Mouse (Mus musculus): Measurements from ENCODE around the gene Calu. TPM values are rescaled to one million over a fixed set of nuclear protein-coding genes. Genes with fewer than 3 reads are reported as not detected.
A peak's percentile ranks its signal among the peaks of the same experiment; 100 is the strongest.

The Calu gene
- polyA plus RNA-seq, 1 experiment from 2014 or later, result 166 TPM

DNA sequence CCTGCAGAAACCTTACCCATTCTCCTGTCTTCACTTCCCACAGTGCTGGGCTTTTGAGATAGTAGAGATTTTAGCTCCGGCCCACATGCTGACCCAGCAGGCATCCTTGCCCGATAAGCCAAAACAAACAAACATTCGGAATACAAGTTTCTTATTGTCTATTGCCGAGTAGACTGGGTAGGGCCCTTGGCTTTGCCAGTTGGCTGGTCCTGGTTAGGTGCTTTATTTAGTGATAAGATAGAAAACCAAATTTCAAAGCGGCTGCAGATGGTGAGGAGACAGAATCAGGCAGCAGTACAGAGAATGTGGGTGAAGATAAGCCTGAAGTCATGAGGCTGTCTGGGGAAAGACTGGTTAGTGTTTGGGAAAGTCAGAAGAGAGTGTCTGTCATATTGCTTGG is 4.9 kb downstream of the Calu start:
- no peak for ATAC-seq
- Histone ChIP-seq H3K4me3 (ENCODE audit: low read length) (no peak overlapping the region), H3K4me1 (ENCODE audit: control insufficient read depth, insufficient read depth, low read depth, low read length) (peaks cover 6% of the 10 kb centered on the region), H3K27ac (ENCODE audit: low read depth, low read length) (no peak overlapping the region), H3K9me3 (ENCODE audit: control insufficient read depth, low read length) (no peaks in the 10 kb centered on the region), H3K4me2 (ENCODE audit: low read length) (no peak overlapping the region), H3K27me3 (replicated peaks; ENCODE audit: control insufficient read depth, insufficient read depth, low read length) (no peaks in the 10 kb centered on the region), H3K9ac (ENCODE audit: low read depth, low read length) (no peak overlapping the region), H3K36me3 (ENCODE audit: control insufficient read depth, insufficient read depth, low read length) (peaks cover 5% of the 10 kb centered on the region; the same call in 1 of the 2 replicates)
- WGBS, result 55% methylated on average over 5 of the region's 5 CpGs

DNA sequence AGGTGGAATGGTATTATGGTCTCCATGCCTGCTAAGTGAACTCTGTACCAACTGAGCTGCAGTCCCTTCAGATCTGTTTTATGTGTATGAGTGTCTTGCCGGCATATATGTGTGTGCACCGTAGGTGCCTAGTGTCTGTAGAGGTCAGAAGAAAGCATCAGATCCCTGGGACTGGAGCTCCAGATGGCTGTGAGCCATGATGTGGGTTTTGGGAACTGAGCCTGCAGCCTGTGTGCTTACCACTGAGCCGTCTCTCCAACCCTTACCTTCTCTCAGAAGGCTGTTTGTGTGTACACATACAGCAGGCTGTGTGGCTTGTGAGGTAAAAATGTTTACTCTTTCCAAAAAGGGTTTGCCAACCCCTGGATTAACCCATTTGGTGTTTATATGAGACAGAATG is 11.5 kb downstream of the Calu start:
- Histone ChIP-seq H3K4me3 (ENCODE audit: low read length) (no peak overlapping the region), H3K4me2 (ENCODE audit: low read length) (no peak overlapping the region), H3K36me3 (ENCODE audit: control insufficient read depth, insufficient read depth, low read length) (peaks cover 5% of the 10 kb centered on the region; the same call in 1 of the 2 replicates), H3K27ac (ENCODE audit: low read depth, low read length) (no peak overlapping the region), H3K9me3 (ENCODE audit: control insufficient read depth, low read length) (no peaks in the 10 kb centered on the region), H3K9ac (ENCODE audit: low read depth, low read length) (no peak overlapping the region), H3K4me1 (ENCODE audit: control insufficient read depth, insufficient read depth, low read depth, low read length) (no peaks in the 10 kb centered on the region; the same call in 1 of the 2 replicates), H3K27me3 (replicated peaks; ENCODE audit: control insufficient read depth, insufficient read depth, low read length) (no peaks in the 10 kb centered on the region)
- 94% methylated on average over 3 of the region's 3 CpGs for WGBS
- ATAC-seq, result no peak

- Histone ChIP-seq H3K4me3 (ENCODE audit: low read length) (no peak overlapping the region), H3K27ac (ENCODE audit: low read depth, low read length) (no peak overlapping the region), H3K4me1 (ENCODE audit: control insufficient read depth, insufficient read depth, low read depth, low read length) (no peaks in the 10 kb centered on the region; the same call in 1 of the 2 replicates), H3K9ac (ENCODE audit: low read depth, low read length) (no peak overlapping the region), H3K9me3 (ENCODE audit: control insufficient read depth, low read length) (no peaks in the 10 kb centered on the region), H3K36me3 (ENCODE audit: control insufficient read depth, insufficient read depth, low read length) (peaks cover 5% of the 10 kb centered on the region; the same call in 1 of the 2 replicates), H3K27me3 (replicated peaks; ENCODE audit: control insufficient read depth, insufficient read depth, low read length) (no peaks in the 10 kb centered on the region), H3K4me2 (ENCODE audit: low read length) (no peak overlapping the region)
- WGBS, result 89% methylated on average over 6 of the region's 6 CpGs
- ATAC-seq, result no peak
Measured at GRCm38 (mm10) chr6:29360211-29360610, 12.3 kb downstream of the Calu start.

- Histone ChIP-seq H3K36me3 (ENCODE audit: control insufficient read depth, insufficient read depth, low read length) (peaks cover 6% of the 10 kb centered on the region; the same call in 1 of the 2 replicates), H3K4me1 (ENCODE audit: control insufficient read depth, insufficient read depth, low read depth, low read length) (no peaks in the 10 kb centered on the region; the same call in 1 of the 2 replicates), H3K27me3 (replicated peaks; ENCODE audit: control insufficient read depth, insufficient read depth, low read length) (no peaks in the 10 kb centered on the region), H3K9ac (ENCODE audit: low read depth, low read length) (no peak overlapping the region), H3K4me3 (ENCODE audit: low read length) (no peak overlapping the region), H3K9me3 (ENCODE audit: control insufficient read depth, low read length) (no peaks in the 10 kb centered on the region), H3K27ac (ENCODE audit: low read depth, low read length) (no peak overlapping the region), H3K4me2 (ENCODE audit: low read length) (no peak overlapping the region)
- ATAC-seq, result peak; percentile 24; the same call in 1 of the 2 replicates
- WGBS, result 38% methylated on average over 7 of the region's 7 CpGs
Measured at GRCm38 (mm10) chr6:29362246-29363128, 14.6 kb downstream of the Calu start.

DNA sequence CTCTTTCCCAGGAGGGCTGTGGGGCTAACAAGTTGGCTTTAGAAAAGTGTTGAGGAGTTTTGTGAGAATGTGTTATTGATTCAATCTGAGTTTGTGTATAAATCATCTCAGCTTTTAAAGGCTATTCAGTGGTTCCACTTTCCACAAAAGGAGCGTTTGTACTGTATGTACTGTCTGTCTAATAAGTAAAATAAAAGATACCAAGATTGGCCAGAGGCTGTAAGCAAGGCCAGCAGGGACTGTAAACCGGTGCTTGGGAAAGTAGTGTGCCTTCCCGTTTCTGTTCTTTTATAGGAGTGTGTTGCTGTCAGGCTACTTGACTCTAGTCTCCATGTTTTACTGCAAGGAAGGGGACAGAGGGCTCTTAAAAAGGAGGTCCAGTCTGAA is 15.3 kb downstream of the Calu start:
- peak; percentile 24; the same call in 1 of the 2 replicates for ATAC-seq
- 0 out of 2 replicates have a peak overlapping the region, but pooled peaks have one; percentile 37 for H3K27ac ChIP-seq (ENCODE audit: low read depth, low read length)
- 76% methylated on average over 3 of the region's 3 CpGs for WGBS

DNA sequence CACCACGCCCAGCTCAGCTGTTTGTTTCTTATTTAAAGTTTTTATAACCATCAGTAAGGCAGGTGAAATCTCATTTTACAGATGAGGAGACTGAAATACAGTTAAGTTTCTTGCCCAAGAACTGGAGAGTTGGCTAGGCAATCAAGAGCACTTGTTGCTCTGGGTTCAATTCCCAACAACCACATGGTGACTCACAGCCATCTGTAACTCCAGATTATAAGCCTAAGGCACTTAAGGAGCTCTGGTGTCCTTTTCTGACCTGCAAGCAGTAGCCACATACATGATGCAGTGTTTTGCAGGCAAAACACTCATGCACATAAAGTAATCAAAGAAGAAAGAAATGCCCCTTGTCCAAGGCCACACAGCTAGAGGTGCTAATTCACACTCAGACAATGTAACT is 17.4 kb downstream of the Calu start:
- Histone ChIP-seq H3K9me3 (ENCODE audit: control insufficient read depth, low read length) (no peaks in the 10 kb centered on the region), H3K27me3 (replicated peaks; ENCODE audit: control insufficient read depth, insufficient read depth, low read length) (no peaks in the 10 kb centered on the region), H3K4me3 (ENCODE audit: low read length) (no peak overlapping the region), H3K36me3 (ENCODE audit: control insufficient read depth, insufficient read depth, low read length) (peaks cover 11% of the 10 kb centered on the region), H3K27ac (ENCODE audit: low read depth, low read length) (no peak overlapping the region), H3K9ac (ENCODE audit: low read depth, low read length) (no peak overlapping the region), H3K4me1 (ENCODE audit: control insufficient read depth, insufficient read depth, low read depth, low read length) (no peaks in the 10 kb centered on the region; the same call in 1 of the 2 replicates), H3K4me2 (ENCODE audit: low read length) (no peak overlapping the region)
- ATAC-seq, result no peak
- 96% methylated on average over 1 of the region's 1 CpGs for WGBS

More for the DNA sequence above, 15.3 kb downstream of the Calu start:
- Histone ChIP-seq H3K9me3 (ENCODE audit: control insufficient read depth, low read length) (no peaks in the 10 kb centered on the region), H3K9ac (ENCODE audit: low read depth, low read length) (no peak overlapping the region), H3K4me1 (ENCODE audit: control insufficient read depth, insufficient read depth, low read depth, low read length) (no peaks in the 10 kb centered on the region; the same call in 1 of the 2 replicates), H3K4me3 (ENCODE audit: low read length) (no peak overlapping the region), H3K27me3 (replicated peaks; ENCODE audit: control insufficient read depth, insufficient read depth, low read length) (no peaks in the 10 kb centered on the region), H3K4me2 (ENCODE audit: low read length) (no peak overlapping the region), H3K36me3 (ENCODE audit: control insufficient read depth, insufficient read depth, low read length) (peaks cover 9% of the 10 kb centered on the region)

DNA sequence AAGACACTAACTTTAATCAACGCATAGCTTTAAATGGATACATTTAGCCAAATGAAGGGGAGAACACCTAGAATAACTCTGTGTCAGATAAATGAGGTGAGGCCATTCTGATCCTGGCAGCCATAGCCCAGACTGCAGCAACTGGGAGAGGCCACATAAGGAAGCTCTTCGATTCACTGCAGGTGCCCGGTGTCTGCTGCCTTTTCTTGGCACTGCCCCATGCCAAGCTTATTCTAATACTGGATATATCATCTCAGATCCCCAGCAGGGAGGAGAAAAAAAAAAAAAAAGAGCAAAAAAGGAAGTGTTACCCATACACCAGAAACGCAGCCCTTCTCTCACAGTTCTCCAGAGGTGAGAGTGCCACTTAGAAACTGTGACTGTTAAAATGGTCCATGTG is 29.5 kb downstream of the Calu start:
- peaks cover 33% of the 10 kb centered on the region for H3K36me3 ChIP-seq (ENCODE audit: control insufficient read depth, insufficient read depth, low read length)
- WGBS, result 85% methylated on average over 4 of the region's 4 CpGs

GRCm38 (mm10) chr6:29378678-29379077 is 30.8 kb downstream of the Calu start:
- Histone ChIP-seq H3K9ac (ENCODE audit: low read depth, low read length) (no peak overlapping the region), H3K27ac (ENCODE audit: low read depth, low read length) (no peak overlapping the region), H3K36me3 (ENCODE audit: control insufficient read depth, insufficient read depth, low read length) (peaks cover 27% of the 10 kb centered on the region; the same call in 1 of the 2 replicates), H3K4me1 (ENCODE audit: control insufficient read depth, insufficient read depth, low read depth, low read length) (no peaks in the 10 kb centered on the region), H3K27me3 (replicated peaks; ENCODE audit: control insufficient read depth, insufficient read depth, low read length) (no peaks in the 10 kb centered on the region), H3K4me3 (ENCODE audit: low read length) (no peak overlapping the region), H3K9me3 (ENCODE audit: control insufficient read depth, low read length) (no peaks in the 10 kb centered on the region), H3K4me2 (ENCODE audit: low read length) (no peak overlapping the region)
- WGBS, result 97% methylated on average over 10 of the region's 10 CpGs
- ATAC-seq, result no peak

More for the DNA sequence above, 29.5 kb downstream of the Calu start:
- ATAC-seq, result no peak
- Histone ChIP-seq H3K9ac (ENCODE audit: low read depth, low read length) (no peak overlapping the region), H3K4me3 (ENCODE audit: low read length) (no peak overlapping the region), H3K9me3 (ENCODE audit: control insufficient read depth, low read length) (no peaks in the 10 kb centered on the region), H3K27ac (ENCODE audit: low read depth, low read length) (no peak overlapping the region), H3K27me3 (replicated peaks; ENCODE audit: control insufficient read depth, insufficient read depth, low read length) (no peaks in the 10 kb centered on the region), H3K4me2 (ENCODE audit: low read length) (no peak overlapping the region), H3K4me1 (ENCODE audit: control insufficient read depth, insufficient read depth, low read depth, low read length) (no peaks in the 10 kb centered on the region)

DNA sequence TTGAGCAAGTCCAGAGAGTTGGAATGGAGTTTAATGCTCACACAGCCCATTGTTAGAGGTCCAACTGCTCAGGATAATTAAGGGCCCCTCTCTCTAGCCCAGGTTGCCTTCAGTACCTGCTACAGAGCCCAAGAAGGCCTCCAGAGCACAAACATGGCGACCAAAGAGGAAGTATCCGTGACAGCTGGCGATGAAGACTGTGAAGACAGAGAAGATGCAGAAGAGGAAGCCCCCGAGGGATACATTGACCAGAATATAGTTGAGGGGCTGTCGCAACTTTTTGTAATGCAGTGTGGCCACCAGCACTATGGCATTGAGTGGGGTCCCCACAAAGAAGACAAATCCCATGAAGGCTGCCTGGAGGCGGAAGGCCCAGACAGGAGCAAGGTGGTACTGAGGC is 32.1 kb downstream of the Calu start:
- Histone ChIP-seq H3K9me3 (ENCODE audit: control insufficient read depth, low read length) (no peaks in the 10 kb centered on the region), H3K9ac (ENCODE audit: low read depth, low read length) (no peak overlapping the region), H3K4me2 (ENCODE audit: low read length) (no peak overlapping the region), H3K4me3 (ENCODE audit: low read length) (no peak overlapping the region), H3K27me3 (replicated peaks; ENCODE audit: control insufficient read depth, insufficient read depth, low read length) (no peaks in the 10 kb centered on the region), H3K27ac (ENCODE audit: low read depth, low read length) (no peak overlapping the region), H3K36me3 (ENCODE audit: control insufficient read depth, insufficient read depth, low read length) (peaks cover 24% of the 10 kb centered on the region; the same call in 1 of the 2 replicates), H3K4me1 (ENCODE audit: control insufficient read depth, insufficient read depth, low read depth, low read length) (no peaks in the 10 kb centered on the region)
- no peak for ATAC-seq
- WGBS, result 95% methylated on average over 6 of the region's 6 CpGs
